Mouse (Mus musculus): ENCODE data around the gene Wnt9a. TPM values are rescaled to one million over a fixed set of nuclear protein-coding genes. Genes with fewer than 3 reads are reported as not detected.

Gene Wnt9a
- polyA plus RNA-seq, 1 experiment, result not detected

DNA sequence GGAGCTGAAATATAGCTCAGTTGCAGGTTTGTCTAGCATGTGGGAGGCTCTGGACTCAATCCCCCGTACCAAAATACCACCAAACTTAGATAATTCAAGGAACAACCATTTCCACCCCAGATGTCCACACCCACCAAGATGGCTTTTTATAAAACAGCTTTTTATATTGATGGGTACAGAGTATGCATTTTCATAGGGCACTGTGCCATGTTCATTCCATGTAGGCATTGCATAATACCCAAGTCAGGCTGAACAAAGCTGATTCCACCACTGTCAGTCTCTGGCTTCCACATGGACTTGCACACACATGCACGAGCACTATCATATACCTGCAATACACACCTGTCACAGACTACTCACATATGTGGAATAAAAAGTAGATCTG, 32.0 kb downstream of the Wnt9a start:
- H3K4me1 ChIP-seq (ENCODE audit: control insufficient read depth), result no peaks in the 10 kb centered on the region
- H3K4me3 ChIP-seq (replicated peaks), result no peak overlapping the region
- TF ChIP-seq GATA1 (IDR thresholded peaks at IDR 0.05; ENCODE audit: low read length), result no peak
- TF ChIP-seq TAL1 (IDR thresholded peaks at IDR 0.05; ENCODE audit: low read length), result no peak
- no peaks in the 10 kb centered on the region for H3K27me3 ChIP-seq (ENCODE audit: control insufficient read depth)
- no peaks in the 10 kb centered on the region for H3K36me3 ChIP-seq (ENCODE audit: control insufficient read depth)
- H3K9me3 ChIP-seq (ENCODE audit: control insufficient read depth, low read length), result no peaks in the 10 kb centered on the region

DNA sequence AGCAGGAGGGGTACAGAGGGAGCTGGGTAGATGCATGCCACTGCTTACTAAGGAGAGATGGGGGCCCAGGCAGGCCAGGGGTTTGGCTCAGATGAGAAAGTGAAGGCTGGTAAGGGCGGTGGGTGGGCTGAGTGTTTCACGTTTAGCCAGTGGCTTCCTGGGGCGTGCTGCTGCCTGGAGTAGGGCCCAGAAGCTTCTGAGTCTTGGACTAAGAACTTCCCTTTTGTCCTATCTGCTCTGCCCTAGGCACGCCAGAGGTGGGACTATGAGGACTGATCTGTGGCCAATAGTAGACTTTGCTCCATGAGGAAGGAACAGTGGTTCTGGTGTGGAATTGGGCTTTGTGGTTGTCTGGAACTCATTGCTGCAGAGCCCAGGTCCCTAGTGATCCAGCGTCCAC, 36.2 kb downstream of the Wnt9a start:
- H3K4me1 ChIP-seq (ENCODE audit: control insufficient read depth), result no peaks in the 10 kb centered on the region
- H3K4me3 ChIP-seq (replicated peaks), result no peak overlapping the region
- no peak for TF ChIP-seq TAL1 (IDR thresholded peaks at IDR 0.05; ENCODE audit: low read length)
- no peak for TF ChIP-seq GATA1 (IDR thresholded peaks at IDR 0.05; ENCODE audit: low read length)
- no peaks in the 10 kb centered on the region for H3K36me3 ChIP-seq (ENCODE audit: control insufficient read depth)
- no peaks in the 10 kb centered on the region for H3K27me3 ChIP-seq (ENCODE audit: control insufficient read depth)
- no peaks in the 10 kb centered on the region for H3K9me3 ChIP-seq (ENCODE audit: control insufficient read depth, low read length)

GRCm38 (mm10) chr11:59346166-59346910, 39.6 kb downstream of the Wnt9a start:
- Histone ChIP-seq H3K4me3 (replicated peaks) (no peak overlapping the region), H3K27me3 (ENCODE audit: control insufficient read depth) (no peaks in the 10 kb centered on the region), H3K4me1 (ENCODE audit: control insufficient read depth) (no peaks in the 10 kb centered on the region), H3K36me3 (ENCODE audit: control insufficient read depth) (no peaks in the 10 kb centered on the region), H3K9me3 (ENCODE audit: control insufficient read depth, low read length) (no peaks in the 10 kb centered on the region)
- TF ChIP-seq TAL1 (IDR thresholded peaks at IDR 0.05; ENCODE audit: low read length) (no peak), GATA1 (IDR thresholded peaks at IDR 0.05; ENCODE audit: low read length) (no peak)

- Histone ChIP-seq H3K9me3 (ENCODE audit: control insufficient read depth, low read length) (no peaks in the 10 kb centered on the region), H3K36me3 (ENCODE audit: control insufficient read depth) (no peaks in the 10 kb centered on the region), H3K27me3 (ENCODE audit: control insufficient read depth) (no peaks in the 10 kb centered on the region), H3K4me1 (ENCODE audit: control insufficient read depth) (no peaks in the 10 kb centered on the region), H3K4me3 (replicated peaks) (no peak overlapping the region)
- no peak for TF ChIP-seq TAL1 (IDR thresholded peaks at IDR 0.05; ENCODE audit: low read length)
- TF ChIP-seq GATA1 (IDR thresholded peaks at IDR 0.05; ENCODE audit: low read length), result no peak
These were observed 43.6 kb downstream of the Wnt9a start for GRCm38 (mm10) chr11:59350326-59350725.

DNA sequence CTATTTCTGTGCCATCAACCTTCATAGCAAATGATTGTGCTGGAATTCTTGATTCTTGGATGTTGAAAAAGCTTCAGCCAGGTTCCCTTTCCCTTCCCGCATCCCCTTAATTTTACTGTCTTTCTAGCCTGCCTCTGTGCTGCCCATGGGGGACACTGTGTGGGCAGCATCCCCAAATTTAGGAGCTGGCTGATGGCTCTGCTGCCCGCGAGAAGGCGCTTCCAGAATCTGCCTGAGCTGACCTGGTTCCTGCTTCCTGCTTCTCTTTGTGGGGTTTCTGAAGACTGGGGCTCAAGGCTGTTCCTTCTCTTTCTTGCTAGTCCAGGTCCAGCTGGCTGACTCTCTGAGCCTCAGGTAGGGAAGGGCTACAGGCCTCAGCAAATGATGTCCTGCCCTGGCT, 48.1 kb downstream of the Wnt9a start:
- Histone ChIP-seq H3K27me3 (ENCODE audit: control insufficient read depth) (no peaks in the 10 kb centered on the region), H3K4me1 (ENCODE audit: control insufficient read depth) (no peaks in the 10 kb centered on the region)

DNA sequence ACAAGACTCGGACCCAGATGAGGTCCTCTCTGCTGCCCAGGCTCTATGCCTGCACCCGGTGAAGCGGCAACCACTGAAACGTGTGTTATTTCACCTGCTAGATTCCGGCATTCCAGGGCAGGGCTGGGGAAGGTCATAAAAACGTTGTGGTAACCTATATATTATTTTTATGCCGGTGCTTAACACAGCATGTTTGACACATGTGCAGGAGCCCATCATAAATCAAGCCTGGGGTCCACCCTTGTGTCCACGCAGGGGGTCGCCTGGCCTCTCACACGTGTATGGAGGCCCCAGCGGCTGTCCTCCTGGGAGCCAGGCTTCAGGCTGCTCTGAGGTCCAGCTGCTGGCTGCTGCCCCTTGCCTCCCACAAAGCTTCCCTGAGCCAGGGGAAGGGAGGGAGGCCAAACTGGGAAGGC, 50.2 kb downstream of the Wnt9a start:
- Histone ChIP-seq H3K4me1 (ENCODE audit: control insufficient read depth) (no peaks in the 10 kb centered on the region), H3K9me3 (ENCODE audit: control insufficient read depth, low read length) (no peaks in the 10 kb centered on the region), H3K36me3 (ENCODE audit: control insufficient read depth) (no peaks in the 10 kb centered on the region), H3K27me3 (ENCODE audit: control insufficient read depth) (no peaks in the 10 kb centered on the region), H3K4me3 (replicated peaks) (no peak overlapping the region)
- no peak for TF ChIP-seq GATA1 (IDR thresholded peaks at IDR 0.05; ENCODE audit: low read length)

More for the DNA sequence above, 48.1 kb downstream of the Wnt9a start:
- TF ChIP-seq TAL1 (IDR thresholded peaks at IDR 0.05; ENCODE audit: low read length) (no peak), GATA1 (IDR thresholded peaks at IDR 0.05; ENCODE audit: low read length) (no peak)
- Histone ChIP-seq H3K36me3 (ENCODE audit: control insufficient read depth) (no peaks in the 10 kb centered on the region), H3K4me3 (replicated peaks) (no peak overlapping the region), H3K9me3 (ENCODE audit: control insufficient read depth, low read length) (no peaks in the 10 kb centered on the region)

DNA sequence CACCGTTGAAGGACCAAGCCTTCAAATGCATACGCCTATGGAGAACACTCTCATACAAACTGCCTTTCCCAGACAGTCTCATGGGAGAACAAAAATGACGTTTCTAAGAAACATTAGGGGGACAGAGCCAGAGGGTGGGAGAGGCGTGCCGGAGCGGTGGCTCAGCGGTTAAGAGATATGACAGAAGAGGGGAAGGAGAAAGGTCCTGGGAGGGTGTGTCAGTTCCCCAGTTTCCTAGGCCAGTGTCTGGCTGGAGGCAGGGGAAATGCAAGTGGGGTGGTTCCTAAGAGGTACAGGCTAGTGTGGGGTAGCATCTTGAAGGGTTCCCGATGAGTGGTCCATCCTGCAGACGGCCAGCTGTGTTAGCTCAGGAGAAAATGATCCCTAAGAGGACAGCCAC, 54.6 kb downstream of the Wnt9a start:
- H3K4me1 ChIP-seq (ENCODE audit: control insufficient read depth), result no peaks in the 10 kb centered on the region
- H3K9me3 ChIP-seq (ENCODE audit: control insufficient read depth, low read length), result no peaks in the 10 kb centered on the region
- TF ChIP-seq TAL1 (IDR thresholded peaks at IDR 0.05; ENCODE audit: low read length), result no peak
- TF ChIP-seq GATA1 (IDR thresholded peaks at IDR 0.05; ENCODE audit: low read length), result no peak
- no peaks in the 10 kb centered on the region for H3K27me3 ChIP-seq (ENCODE audit: control insufficient read depth)
- H3K36me3 ChIP-seq (ENCODE audit: control insufficient read depth), result no peaks in the 10 kb centered on the region
- H3K4me3 ChIP-seq (replicated peaks), result no peak overlapping the region

DNA sequence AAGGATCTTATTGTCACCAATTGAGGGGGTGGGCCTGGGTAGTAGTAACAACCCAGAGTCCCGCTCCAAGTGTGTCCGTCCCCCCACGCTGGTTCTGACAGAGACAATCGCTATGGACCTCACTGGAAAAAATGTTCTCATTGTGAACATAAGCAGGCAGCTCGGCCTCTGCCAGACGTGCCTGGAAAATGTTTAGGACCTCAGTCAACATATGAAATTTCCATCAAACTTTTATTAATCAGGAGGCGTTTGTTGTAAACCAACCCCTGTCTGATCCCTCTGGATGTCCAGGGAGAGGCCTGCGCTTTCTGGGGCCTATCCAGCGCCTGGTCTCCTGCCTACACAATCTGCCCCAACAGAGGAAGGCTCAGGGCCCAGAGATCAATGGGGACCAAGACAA, 57.3 kb downstream of the Wnt9a start:
- H3K4me1 ChIP-seq (ENCODE audit: control insufficient read depth), result no peaks in the 10 kb centered on the region
- H3K27me3 ChIP-seq (ENCODE audit: control insufficient read depth), result no peaks in the 10 kb centered on the region
- no peak overlapping the region for H3K4me3 ChIP-seq (replicated peaks)
- H3K9me3 ChIP-seq (ENCODE audit: control insufficient read depth, low read length), result no peaks in the 10 kb centered on the region
- TF ChIP-seq TAL1 (IDR thresholded peaks at IDR 0.05; ENCODE audit: low read length) (no peak), GATA1 (IDR thresholded peaks at IDR 0.05; ENCODE audit: low read length) (no peak)
- no peaks in the 10 kb centered on the region for H3K36me3 ChIP-seq (ENCODE audit: control insufficient read depth)

DNA sequence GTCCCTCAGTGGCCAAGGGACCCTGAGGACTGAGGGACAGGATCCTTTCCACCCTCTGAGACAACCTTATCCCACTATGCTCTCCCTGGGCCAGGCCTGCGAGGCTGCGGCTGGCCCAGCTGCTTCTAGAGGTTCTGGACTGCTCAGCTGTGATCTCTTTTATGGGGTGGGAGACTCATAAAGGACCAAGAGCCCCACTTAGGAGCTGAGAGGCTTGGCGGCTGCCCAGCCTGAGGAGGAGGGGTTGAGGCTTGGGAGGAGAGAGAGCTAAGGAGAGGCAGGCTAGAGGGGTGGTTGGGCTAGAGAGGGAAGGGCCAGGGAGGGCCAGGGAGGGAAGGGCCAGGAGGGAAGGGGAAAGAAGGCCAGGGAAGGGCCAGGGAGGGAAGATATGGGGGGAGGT, 57.7 kb downstream of the Wnt9a start:
- Histone ChIP-seq H3K27me3 (ENCODE audit: control insufficient read depth) (no peaks in the 10 kb centered on the region), H3K4me1 (ENCODE audit: control insufficient read depth) (no peaks in the 10 kb centered on the region), H3K9me3 (ENCODE audit: control insufficient read depth, low read length) (no peaks in the 10 kb centered on the region), H3K36me3 (ENCODE audit: control insufficient read depth) (no peaks in the 10 kb centered on the region), H3K4me3 (replicated peaks) (no peak overlapping the region)
- TF ChIP-seq TAL1 (IDR thresholded peaks at IDR 0.05; ENCODE audit: low read length) (no peak), GATA1 (IDR thresholded peaks at IDR 0.05; ENCODE audit: low read length) (no peak)

- Histone ChIP-seq H3K4me3 (replicated peaks) (no peak overlapping the region), H3K4me1 (ENCODE audit: control insufficient read depth) (no peaks in the 10 kb centered on the region), H3K36me3 (ENCODE audit: control insufficient read depth) (no peaks in the 10 kb centered on the region), H3K9me3 (ENCODE audit: control insufficient read depth, low read length) (no peaks in the 10 kb centered on the region), H3K27me3 (ENCODE audit: control insufficient read depth) (no peaks in the 10 kb centered on the region)
- no peak for TF ChIP-seq TAL1 (IDR thresholded peaks at IDR 0.05; ENCODE audit: low read length)
- TF ChIP-seq GATA1 (IDR thresholded peaks at IDR 0.05; ENCODE audit: low read length), result no peak
These were observed 59.3 kb downstream of the Wnt9a start for GRCm38 (mm10) chr11:59366031-59366430.

Measured in erythroblast, embryonic 14.5 days (primary cell).